Mouse (Mus musculus) layer of hippocampus, adult 2 months (tissue): Measurements from ENCODE around the gene Mvb12b. TPM values are rescaled to one million over a fixed set of nuclear protein-coding genes. Genes with fewer than 3 reads are reported as not detected.

Experiments
- DNase-seq, 2 experiments: peaks; one replicate each; pipeline ENCODE4 v3.0.0; 2022; ENCODE audit warnings: low spot score in 2 of 2
- H3K27ac ChIP-seq: fragments of 200-600 bp; 2 replicates; pipeline ENCODE4 v1.8.1; 2022
- H3K4me3 ChIP-seq: fragments of 200-600 bp; 2 replicates; pipeline ENCODE4 v1.8.1; 2022; ENCODE audit warnings: mild to moderate bottlenecking
- CTCF ChIP-seq: fragments of 200-600 bp; conservative IDR thresholded peaks from 2 replicates; pipeline ENCODE4 v1.8.1; 2022; ENCODE audit warnings: antibody characterized with exemption, mild to moderate bottlenecking, moderate library complexity
- total RNA-seq, 2 experiments: library from RNA; stranded (reverse); gene quantifications; 2 replicates each; pipeline ENCODE4 v1.2.3; 2021

Mvb12b gene
- total RNA-seq, 2 experiments from 2014 or later = 82.0 to 83.6 TPM

DNA sequence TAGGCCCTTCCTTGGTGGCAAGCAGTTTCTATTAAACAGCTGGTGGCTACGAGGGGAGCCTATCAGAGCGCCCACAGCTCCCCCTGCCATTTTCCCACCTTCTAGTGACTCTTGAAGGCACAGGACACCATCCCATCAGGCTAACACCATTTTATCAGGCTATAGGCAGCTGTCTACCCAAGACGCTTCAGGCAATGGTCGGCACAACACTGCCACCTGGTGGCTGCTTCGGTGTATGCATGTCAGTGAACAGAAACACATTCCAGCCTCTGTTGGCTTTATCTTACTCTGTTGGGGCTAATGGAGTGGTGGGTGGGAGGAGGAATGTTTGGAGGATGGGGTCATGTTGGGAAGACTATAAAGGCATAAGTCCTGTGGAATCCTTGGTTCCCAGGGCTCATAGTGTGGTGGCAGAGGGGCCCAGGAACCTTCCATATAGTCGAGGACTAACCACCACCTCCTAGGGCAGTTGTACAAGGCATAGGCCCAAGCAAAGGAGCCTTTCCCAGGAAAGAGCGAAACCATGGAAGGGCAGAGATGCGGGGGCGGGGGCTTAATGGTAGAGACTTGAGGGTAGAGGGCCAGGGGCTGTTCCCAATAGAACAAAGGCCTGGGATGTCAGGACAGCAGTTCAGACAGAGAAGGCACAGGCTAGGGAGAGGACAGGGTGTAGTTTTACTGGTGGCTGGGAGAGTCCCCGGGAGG lies 152.8 kb downstream of the Mvb12b start:
- peak; percentile 76 to 92 for DNase-seq
- Histone ChIP-seq H3K27ac (no peak overlapping the region), H3K4me3 (no peak overlapping the region)
- TF ChIP-seq CTCF = peak; percentile 96

DNA sequence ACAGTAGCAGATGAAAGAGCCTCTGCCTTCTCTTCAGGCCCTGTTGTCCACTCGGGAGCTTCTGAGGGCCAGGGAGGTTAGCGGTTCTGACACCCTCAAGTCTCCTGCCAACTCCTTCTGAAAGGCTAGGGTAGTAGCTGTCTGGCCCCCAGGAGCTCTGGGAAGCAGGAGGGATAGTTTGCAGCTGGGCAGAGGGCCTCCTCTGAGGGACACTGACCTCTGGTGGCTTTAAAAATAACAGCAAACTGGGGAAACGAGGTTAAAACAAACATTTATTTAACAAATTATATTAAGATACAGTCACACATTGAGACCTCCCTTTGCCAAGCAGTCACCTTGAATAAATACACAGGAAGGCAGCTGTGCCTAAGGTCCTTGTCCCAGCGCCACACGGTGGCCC lies 158.0 kb downstream of the Mvb12b start:
- no peak for DNase-seq
- H3K4me3 ChIP-seq = no peak overlapping the region
- peak; percentile 68 for TF ChIP-seq CTCF
- H3K27ac ChIP-seq = no peak overlapping the region

DNA sequence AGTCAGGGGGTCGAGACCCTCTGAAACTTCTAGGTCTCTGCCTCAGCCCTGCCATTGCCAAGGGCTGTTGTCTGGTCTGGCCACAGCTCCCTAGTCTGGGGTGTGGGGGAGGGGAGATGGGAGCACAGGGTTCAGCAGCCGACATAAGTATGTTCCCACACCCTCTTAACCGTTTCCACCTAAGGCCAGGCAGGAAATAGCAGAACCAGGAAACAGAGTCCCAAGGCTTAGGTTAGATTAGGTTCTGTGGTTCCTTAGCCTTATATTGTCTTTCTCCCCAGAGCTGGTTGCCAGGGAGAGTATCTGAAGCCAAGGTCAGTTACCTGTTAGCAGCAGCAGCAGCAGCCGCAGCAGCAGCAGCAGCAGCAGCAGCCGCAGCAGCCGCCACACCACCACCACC lies 160.5 kb downstream of the Mvb12b start:
- DNase-seq = no peak
- Histone ChIP-seq H3K4me3 (no peak overlapping the region), H3K27ac (no peak overlapping the region)
- no peak for TF ChIP-seq CTCF

DNA sequence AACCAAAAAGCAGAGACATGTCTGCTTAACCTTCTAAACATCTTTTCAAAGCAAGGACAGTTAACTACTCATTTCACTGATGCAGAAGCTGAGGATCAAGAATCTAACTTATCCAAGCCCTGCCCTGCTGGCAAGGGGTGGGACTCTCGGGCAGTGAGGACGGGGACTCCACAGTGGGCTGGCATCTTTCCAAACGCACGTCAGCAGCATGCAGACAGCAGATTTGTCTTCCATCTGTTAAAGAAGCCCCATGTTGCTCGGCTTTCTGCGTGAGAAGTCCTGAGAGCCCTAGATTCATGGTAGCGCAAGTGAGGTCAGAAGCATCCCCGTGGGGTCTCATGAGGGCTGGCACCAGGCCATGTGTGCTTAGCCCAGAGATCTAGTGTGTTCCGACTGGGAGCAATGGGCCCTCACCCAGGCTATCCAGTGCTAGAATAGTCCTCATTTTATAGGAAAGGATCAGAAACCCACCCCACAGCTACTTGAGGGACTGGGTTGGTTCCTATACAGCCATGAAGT lies 167.3 kb downstream of the Mvb12b start:
- no peak overlapping the region for H3K27ac ChIP-seq
- TF ChIP-seq CTCF = no peak
- no peak for DNase-seq
- no peak overlapping the region for H3K4me3 ChIP-seq

DNA sequence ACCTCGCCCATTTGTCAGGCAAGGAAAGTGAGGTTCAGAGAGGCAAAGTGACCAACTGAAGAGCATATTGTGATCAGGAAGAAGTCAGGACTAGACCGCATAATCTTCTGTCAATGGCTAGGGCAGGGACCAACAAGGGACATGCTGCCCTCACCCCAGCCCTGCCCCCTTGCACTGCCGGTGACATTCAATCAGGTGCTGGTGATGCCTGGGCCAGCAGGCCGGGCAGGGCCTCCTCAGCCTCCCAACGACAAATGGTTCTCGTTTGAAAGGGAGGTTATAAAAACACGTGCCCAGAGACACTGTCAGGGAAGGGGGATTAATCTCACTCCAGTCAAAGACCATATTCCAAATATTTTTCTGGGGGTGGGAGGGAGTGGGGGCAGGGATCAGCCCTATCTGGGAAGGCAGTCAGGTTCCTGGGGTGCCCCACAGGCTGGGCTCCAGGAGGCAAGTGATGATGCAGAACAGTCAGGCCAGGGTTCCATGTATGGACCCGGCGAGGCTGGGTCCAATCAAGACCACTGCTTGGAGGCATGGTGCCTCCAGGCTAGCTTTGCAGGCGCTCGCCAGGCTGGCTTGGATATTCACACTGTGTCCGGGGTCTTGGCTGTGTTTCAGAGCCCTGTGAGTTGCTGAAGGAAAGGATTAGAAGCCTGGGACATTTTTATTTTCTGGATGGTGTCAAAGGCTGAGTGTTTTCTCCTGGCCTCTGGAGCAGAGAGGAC lies 168.2 kb downstream of the Mvb12b start:
- no peak overlapping the region for H3K27ac ChIP-seq
- no peak overlapping the region for H3K4me3 ChIP-seq
- TF ChIP-seq CTCF = no peak
- DNase-seq = no peak

DNA sequence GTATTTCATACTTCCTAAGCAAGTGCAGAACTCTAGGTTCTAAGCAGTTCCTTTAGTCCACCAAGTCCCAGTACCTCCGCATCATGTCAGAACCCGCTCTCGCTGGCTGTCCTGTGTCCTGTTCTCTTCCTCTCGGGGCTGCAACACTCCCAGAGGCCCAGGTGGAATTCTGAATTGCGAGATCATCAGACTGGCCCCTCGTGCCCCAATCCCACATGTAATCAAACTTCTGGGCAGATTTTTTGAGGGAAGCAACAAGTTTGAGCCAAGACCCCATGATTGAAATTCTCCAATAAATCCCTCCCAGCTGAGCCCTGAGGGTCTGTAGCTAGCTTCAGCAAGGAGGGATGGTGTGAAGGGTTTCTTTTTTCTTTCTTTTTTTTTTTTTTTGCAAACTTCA lies 169.2 kb downstream of the Mvb12b start:
- no peak for TF ChIP-seq CTCF
- H3K4me3 ChIP-seq = no peak overlapping the region
- H3K27ac ChIP-seq = no peak overlapping the region
- no peak for DNase-seq

DNA sequence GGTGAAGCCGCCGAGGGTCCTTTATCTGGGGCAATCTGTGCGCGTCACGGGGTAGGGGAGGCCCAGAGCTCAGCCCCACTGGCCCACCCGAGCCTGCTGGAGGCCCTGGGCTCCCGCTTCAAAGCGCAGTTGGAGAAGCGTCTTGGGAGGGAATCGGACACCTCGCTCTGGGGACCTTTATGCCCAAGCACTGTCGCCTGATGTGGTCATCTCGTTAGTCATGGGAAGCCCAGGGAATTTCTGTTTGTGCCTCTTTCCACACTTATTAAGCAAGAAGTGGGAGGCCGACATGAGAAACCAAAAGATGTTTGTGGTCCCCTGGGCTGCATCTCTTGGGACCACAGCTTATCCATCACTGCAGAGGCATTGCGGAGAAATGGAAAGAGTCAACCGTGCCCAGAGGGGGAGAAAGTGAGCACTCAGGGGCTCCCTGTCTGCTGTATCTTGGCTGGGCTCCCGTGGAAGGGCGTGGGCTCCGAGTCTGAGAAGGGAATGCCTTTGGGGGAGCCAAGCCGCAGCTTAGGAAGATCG lies 169.9 kb downstream of the Mvb12b start:
- no peak for TF ChIP-seq CTCF
- DNase-seq = no peak
- Histone ChIP-seq H3K27ac (no peak overlapping the region), H3K4me3 (no peak overlapping the region)

DNA sequence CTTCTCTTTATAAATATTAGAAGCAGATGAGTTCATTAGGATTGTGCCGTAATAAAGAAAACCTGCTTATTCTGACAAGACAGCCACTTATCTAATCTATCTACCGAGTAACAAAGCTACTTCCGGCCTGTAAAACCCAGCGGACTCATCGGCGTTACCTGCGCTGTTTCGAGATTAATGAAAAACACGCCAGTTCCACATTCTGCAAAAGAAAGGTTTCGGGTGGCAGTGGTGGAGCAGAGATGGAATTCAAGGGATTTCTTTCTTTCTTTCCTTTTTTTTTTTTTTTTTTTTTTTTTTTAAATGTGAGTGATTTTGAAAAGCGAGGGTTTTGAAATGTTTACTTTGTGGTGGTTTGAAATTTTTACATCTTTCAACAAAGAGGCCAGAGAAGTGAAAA lies 170.4 kb downstream of the Mvb12b start:
- DNase-seq = no peak
- Histone ChIP-seq H3K27ac (no peak overlapping the region), H3K4me3 (no peak overlapping the region)
- no peak for TF ChIP-seq CTCF

DNA sequence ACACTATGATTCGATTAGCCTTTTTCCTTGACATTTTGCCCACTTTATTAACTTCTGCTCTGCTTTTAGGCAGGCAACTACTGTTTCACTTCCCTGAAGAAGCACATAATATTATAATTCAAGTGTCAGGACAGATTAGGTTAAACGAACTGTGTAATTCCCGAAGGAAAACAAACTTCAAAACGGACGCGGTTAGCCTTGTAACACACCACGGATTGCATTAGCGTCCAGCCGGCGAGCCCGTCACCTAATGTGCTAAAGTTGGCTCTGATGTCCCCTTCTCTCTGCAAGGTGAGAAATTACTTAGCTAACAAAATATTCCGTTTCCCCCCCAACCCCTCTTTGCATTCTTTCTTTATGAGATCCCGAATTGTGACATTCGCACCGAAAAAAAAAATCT lies 170.9 kb downstream of the Mvb12b start:
- TF ChIP-seq CTCF = no peak
- no peak overlapping the region for H3K4me3 ChIP-seq
- H3K27ac ChIP-seq = no peak overlapping the region
- DNase-seq = no peak

DNA sequence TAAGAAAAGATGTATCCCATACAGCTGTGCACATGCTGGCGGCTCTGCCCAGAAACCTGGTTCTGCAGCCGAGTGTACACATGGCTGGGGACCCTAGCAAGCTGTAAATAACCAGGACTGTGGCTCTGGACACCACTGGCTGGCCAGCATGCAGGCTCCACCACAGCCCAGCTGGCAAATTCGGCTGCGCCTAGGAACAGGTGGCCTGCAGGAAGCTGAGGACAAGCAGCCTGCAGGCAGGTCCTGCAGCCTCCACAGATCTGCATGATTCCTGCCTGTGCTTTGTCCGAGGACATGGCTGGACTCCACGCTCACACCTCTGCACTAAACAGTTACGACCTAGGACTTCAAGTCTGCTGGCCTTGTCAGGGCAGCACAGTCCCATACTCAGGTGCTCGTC lies 172.8 kb downstream of the Mvb12b start:
- H3K27ac ChIP-seq = no peak overlapping the region
- no peak for DNase-seq
- H3K4me3 ChIP-seq = no peak overlapping the region
- TF ChIP-seq CTCF = no peak

DNA sequence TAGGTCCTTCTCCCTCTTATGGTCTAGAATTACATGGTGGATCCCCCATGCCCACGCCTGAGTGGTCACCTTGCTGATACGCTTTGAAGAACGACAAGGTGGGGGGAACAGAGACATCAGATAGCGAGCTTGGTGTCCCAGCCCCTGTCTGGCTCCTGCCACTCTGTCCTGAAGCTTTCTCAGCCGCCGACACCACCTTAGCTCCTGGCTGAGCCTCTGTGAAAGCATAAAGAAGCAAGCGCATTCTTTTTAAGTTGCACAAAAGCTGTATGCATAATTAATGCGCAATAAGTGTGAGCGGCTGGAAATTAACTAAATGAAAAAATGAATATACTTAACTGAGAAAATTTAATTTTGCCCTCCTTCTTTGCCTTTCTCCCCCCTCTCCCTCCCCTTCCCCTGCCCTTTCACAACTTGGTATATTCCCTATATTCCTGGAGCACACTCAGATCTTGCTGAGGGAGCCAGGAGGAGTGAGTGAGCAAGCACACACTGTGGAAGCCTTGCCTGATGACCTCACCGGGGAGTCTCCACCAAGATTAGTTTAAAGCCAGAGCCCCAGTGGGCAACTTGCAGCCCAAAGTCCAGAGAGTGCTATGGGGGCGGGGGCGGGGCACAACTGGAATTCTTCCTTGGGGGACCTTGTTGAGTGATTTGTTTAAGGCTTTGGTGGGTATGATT lies 174.0 kb downstream of the Mvb12b start:
- H3K4me3 ChIP-seq = no peak overlapping the region
- DNase-seq = no peak
- no peak overlapping the region for H3K27ac ChIP-seq
- TF ChIP-seq CTCF = no peak

DNA sequence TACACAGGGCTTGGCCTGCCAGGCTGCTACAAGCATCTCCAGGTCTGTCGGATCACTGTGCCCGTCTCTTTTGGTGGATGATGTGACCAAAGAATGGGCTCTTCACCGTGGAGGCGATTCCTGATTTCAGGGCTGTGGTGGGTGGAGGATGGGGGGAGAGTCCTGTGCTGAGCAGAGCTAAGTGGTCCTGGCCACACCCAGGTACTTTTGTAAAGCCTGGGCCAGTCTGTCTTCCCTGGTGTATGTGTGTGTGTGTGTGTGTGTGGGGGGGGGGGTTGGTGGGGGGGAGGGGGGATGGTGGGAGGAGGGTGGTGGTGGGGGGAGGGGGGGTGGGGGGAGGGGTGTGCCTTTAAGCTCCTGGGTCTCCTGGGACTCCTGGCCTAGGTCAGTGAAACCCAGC lies 174.9 kb downstream of the Mvb12b start:
- Histone ChIP-seq H3K27ac (no peak overlapping the region), H3K4me3 (no peak overlapping the region)
- TF ChIP-seq CTCF = no peak
- no peak for DNase-seq

DNA sequence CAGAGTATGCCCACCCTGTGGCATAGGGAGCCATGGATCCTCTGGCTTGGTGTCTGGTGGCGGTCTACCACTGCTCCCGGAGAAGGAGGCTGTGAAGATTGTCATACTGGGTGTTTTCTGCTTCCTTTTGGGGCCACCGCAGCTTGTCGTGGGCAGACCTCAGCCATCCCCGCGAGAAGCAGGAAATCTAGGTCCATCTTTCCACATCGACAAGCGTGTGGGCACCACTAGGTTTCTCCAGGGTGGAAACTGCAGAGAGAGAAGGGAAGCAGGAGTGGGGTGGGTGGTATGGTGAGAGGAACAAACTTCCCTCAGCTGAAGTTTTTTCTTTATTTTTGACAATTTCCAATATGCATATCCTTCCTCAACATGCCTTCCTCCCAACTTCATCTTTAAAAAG lies 178.9 kb downstream of the Mvb12b start:
- DNase-seq = no peak
- no peak for TF ChIP-seq CTCF
- Histone ChIP-seq H3K27ac (no peak overlapping the region), H3K4me3 (no peak overlapping the region)
